Mouse (Mus musculus) kidney, adult 2 months (tissue): ENCODE results near the gene Paqr5. TPM values are rescaled to one million over a fixed set of nuclear protein-coding genes. Genes with fewer than 3 reads are reported as not detected.

Source experiments
- DNase-seq: peaks from one replicate; pipeline ENCODE4 v3.0.0; 2021
- H3K27ac ChIP-seq: fragments of 200-500 bp; 2 replicates; pipeline ENCODE4 v1.5.1; 2012; ENCODE audit warnings: low read depth, low read length, control low read depth, inconsistent platforms; ENCODE audit not compliant: insufficient read depth
- H3K27me3 ChIP-seq: fragments of 200-500 bp; replicated peaks from 2 replicates; pipeline ENCODE4 v1.6.1; 2012; ENCODE audit warnings: mild to moderate bottlenecking, moderate library complexity, low read length, inconsistent platforms; ENCODE audit not compliant: control insufficient read depth, insufficient read depth
- H3K36me3 ChIP-seq: fragments of 200-500 bp; 2 replicates; pipeline ENCODE4 v1.6.1; 2012; ENCODE audit warnings: mild to moderate bottlenecking, moderate library complexity, low read length, inconsistent platforms; ENCODE audit not compliant: control insufficient read depth, insufficient read depth
- H3K4me1 ChIP-seq: fragments of 200-500 bp; 2 replicates; pipeline ENCODE4 v1.6.1; 2011; ENCODE audit warnings: low read length; ENCODE audit not compliant: control insufficient read depth, insufficient read depth
- H3K4me3 ChIP-seq: fragments of 200-500 bp; 2 replicates; pipeline ENCODE4 v1.5.1; 2011; ENCODE audit warnings: mild to moderate bottlenecking, low read depth, low read length, control low read depth; ENCODE audit not compliant: insufficient read depth
- CTCF ChIP-seq: fragments of 200-500 bp; conservative IDR thresholded peaks from 2 replicates; pipeline ENCODE4 v1.5.1; 2011; ENCODE audit warnings: low read depth, mild to moderate bottlenecking, control low read depth, low read length, moderate library complexity, mixed read lengths; ENCODE audit not compliant: insufficient read depth, insufficient read length
- POLR2A ChIP-seq: fragments of 200-500 bp; IDR thresholded peaks from one replicate; pipeline ENCODE4 v1.6.1; 2011; ENCODE audit warnings: low read depth, low read length, control low read depth
- WGBS: fragments of 180-500 bp; shearing (Covaris S2); methylation state at CpG from one replicate; pipeline ENCODE4 v1.1.7; 2018; 5-methylcytosine and 5-hydroxymethylcytosine counted together
- polyA plus RNA-seq: library from polyadenylated mRNA; depleted of rRNA; stranded (reverse); fragments of >200 nt; gene quantifications from 2 replicates; pipeline ENCODE4 v1.2.3, GENCODE M21; 2012

Gene Paqr5
- polyA plus RNA-seq, 1 experiment, result 315 TPM

- H3K4me3 ChIP-seq, result no peak overlapping the region
- no peaks in the 10 kb centered on the region for H3K27me3 ChIP-seq
- peaks cover 3% of the 10 kb centered on the region for H3K36me3 ChIP-seq
- no peak for TF ChIP-seq POLR2A
- no peak for TF ChIP-seq CTCF
- 95% methylated on average over 3 of the region's 3 CpGs for WGBS
- peaks cover 4% of the 10 kb centered on the region; the same call in 1 of the 2 replicates for H3K4me1 ChIP-seq
- DNase-seq, result no peak
- no peak overlapping the region for H3K27ac ChIP-seq
Measured at GRCm38 (mm10) chr9:61916986-61917385, 109.7 kb downstream of the Paqr5 start.

GRCm38 (mm10) chr9:61915393-61916005 lies 111.2 kb downstream of the Paqr5 start:
- TF ChIP-seq CTCF (no peak), POLR2A (no peak)
- DNase-seq, result no peak
- Histone ChIP-seq H3K27me3 (no peaks in the 10 kb centered on the region), H3K36me3 (peaks cover 3% of the 10 kb centered on the region), H3K4me3 (no peak overlapping the region), H3K4me1 (peaks cover 4% of the 10 kb centered on the region; the same call in 1 of the 2 replicates), H3K27ac (no peak overlapping the region)
- WGBS, result 65% methylated on average over 4 of the region's 4 CpGs

DNA sequence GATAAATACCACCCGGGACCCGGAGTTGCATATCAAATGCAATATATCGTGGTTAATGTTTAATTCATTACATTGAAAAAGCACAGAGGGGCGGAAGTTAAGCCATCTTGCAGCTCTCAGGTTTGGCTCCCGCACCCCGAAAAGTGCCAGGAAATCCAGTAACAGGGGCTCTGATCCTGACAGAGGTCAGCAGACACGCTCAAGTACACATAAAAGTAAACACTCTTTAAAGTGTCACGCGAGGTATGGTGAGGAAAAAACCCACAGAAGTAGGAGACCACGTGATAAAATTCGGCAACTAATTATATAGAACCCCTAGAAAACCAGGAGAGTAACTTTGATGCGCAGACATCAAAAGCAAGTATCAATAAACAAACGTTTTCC lies 111.7 kb downstream of the Paqr5 start:
- Histone ChIP-seq H3K36me3 (peaks cover 3% of the 10 kb centered on the region), H3K27me3 (no peaks in the 10 kb centered on the region), H3K27ac (peak overlapping the region; percentile 84), H3K4me3 (peak overlapping the region; percentile 67), H3K4me1 (peaks cover 4% of the 10 kb centered on the region; the same call in 1 of the 2 replicates)
- no peak for DNase-seq
- WGBS, result 3% methylated on average over 13 of the region's 13 CpGs
- no peak for TF ChIP-seq CTCF

DNA sequence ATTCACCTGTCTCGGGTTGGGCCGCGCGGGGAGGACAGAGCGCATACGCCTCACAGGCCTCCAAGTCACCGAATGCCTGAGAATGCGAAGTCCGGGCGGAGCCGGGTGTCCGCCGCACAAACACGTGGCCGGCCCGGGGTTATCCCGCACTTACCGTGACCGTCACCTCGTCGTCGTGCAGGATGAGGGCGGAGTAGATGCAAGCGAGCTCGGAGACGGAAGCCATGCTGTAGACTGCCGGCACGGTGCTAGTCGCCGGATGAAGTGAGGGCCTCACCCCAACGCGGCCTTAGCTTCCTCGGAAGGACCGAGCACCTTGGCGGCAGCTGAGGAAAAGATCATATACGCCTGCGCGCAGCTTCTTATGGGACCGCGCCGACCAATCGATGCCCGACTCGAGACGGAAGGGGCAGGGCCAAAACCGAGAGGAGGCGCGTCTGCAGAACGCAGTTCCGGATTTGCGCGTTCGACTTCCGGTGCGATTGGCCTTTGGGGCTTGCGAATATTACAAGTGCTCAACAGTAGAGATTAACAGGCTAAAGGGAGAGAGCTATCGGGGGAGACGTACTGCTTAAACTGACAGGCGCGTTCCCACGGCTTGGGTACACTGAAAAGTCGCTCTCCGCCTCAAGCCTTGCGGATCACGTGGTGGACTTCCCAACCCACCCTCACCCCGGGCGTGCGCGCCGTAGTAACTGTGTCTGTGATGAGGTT lies 112.3 kb downstream of the Paqr5 start, which contains the start of gene Rplp1:
Gene Rplp1 (minus strand): TSS at position 340 of the 714 bp plus-strand sequence.
- peaks cover 3% of the 10 kb centered on the region for H3K36me3 ChIP-seq
- peak; percentile 98 for DNase-seq
- peaks cover 4% of the 10 kb centered on the region; the same call in 1 of the 2 replicates for H3K4me1 ChIP-seq
- H3K27me3 ChIP-seq, result no peaks in the 10 kb centered on the region
- no peak for TF ChIP-seq CTCF
- peak; percentile 79 for TF ChIP-seq POLR2A
- under 1% methylated on average over 70 of the region's 70 CpGs for WGBS
- H3K27ac ChIP-seq, result peak within 1 kb of the TSS; percentile 84
- peak within 1 kb of the TSS; percentile 78 for H3K4me3 ChIP-seq

GRCm38 (mm10) chr9:61911300-61912128 lies 115.1 kb downstream of the Paqr5 start:
- no peak for TF ChIP-seq POLR2A
- TF ChIP-seq CTCF, result no peak
- H3K27ac ChIP-seq, result no peak overlapping the region
- 70% methylated on average over 6 of the region's 6 CpGs for WGBS
- H3K27me3 ChIP-seq, result no peaks in the 10 kb centered on the region
- peaks cover 4% of the 10 kb centered on the region; the same call in 1 of the 2 replicates for H3K4me1 ChIP-seq
- no peak overlapping the region for H3K4me3 ChIP-seq
- peaks cover 3% of the 10 kb centered on the region for H3K36me3 ChIP-seq
- no peak for DNase-seq

DNA sequence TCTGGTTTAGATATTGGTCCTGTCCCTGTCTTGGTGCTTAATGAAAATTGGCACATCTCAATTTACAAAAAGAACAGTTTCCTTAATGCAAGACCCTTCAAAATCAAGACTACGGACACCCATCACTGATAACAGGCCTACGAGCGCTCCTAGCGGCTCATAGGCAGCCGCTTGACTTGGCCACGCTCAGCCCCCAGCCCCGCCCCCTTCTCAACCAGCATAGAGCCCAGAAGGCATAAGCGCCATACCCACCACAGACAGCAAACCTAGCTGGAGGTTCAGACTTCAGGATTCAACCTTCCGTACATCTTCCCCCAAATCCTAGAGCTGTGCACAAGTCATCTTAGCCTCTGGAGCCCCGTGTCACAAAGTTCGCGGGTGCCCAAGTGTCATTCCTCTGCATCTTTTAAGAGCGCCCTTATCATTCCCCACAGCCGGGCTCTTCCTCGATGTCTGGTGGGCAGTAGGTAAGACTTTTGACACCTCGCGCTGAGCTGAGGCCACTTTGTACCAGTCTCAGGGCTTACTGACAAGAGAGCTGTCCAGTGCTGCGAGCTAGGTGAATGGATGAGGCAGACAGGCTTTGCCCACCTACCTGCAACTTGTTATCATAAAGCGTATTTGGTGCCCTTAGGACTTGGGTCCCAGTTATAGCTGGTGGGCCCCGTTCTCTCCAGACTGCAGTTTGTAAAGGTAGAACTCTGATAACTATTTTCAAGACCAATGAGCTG lies 116.0 kb downstream of the Paqr5 start:
- no peak for DNase-seq
- Histone ChIP-seq H3K4me1 (peaks cover 4% of the 10 kb centered on the region; the same call in 1 of the 2 replicates), H3K27me3 (no peaks in the 10 kb centered on the region), H3K27ac (no peak overlapping the region), H3K4me3 (no peak overlapping the region), H3K36me3 (peaks cover 3% of the 10 kb centered on the region)
- TF ChIP-seq CTCF, result no peak
- no peak for TF ChIP-seq POLR2A
- 70% methylated on average over 20 of the region's 20 CpGs for WGBS
